Mouse (Mus musculus): ENCODE results near the gene Cldnd2. TPM values are rescaled to one million over a fixed set of nuclear protein-coding genes. Genes with fewer than 3 reads are reported as not detected.

The Cldnd2 gene
- not detected in 2 replicates for polyA plus RNA-seq (2012; rRNA removed)

DNA sequence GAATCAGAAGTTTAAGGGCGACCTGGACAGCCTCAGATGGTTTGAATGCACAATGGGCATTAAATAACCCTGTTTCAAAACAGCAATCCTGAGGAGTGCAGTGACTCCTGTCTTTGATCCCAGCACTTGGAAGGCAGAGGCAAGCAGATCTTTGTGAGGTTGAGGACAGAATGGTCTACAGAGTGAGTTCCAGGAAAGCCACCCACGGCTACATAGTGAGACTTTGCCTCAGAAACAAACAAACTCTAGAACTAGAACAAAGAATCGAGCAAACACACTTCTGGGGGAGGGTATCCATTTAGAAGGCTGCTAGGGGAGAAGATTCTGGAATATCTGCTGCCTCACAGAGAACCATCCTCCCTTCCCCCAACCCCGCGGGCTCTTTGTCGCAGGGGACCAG is at the start of gene Cldnd2:
TSS of gene Cldnd2 (plus strand) at position 301 of the 400 bp plus-strand sequence.

DNA sequence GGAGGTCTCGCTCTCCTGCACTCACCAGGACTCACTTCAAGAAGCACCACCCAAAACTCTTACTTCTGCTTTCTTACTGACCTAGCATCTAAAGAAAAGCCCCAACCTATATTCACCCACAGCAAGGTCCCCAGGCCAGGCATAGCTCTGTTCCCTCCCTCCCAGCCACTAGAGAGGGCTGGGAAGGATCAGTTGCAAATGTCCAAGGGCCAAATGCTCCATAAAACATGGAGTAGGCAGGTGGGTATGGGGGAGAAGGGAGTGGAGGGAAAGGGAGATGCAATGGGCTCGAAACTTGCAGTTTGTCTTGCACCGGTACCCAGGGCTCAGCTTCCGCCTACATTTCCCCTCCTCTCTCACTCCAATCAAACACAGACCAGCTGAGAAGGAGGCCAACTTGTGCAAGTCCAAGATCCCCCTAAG is 32.4 kb upstream of the Cldnd2 start, which contains the start of gene Siglecg:
TSS of gene Siglecg (plus strand) at position 74 of the 423 bp plus-strand sequence.

DNA sequence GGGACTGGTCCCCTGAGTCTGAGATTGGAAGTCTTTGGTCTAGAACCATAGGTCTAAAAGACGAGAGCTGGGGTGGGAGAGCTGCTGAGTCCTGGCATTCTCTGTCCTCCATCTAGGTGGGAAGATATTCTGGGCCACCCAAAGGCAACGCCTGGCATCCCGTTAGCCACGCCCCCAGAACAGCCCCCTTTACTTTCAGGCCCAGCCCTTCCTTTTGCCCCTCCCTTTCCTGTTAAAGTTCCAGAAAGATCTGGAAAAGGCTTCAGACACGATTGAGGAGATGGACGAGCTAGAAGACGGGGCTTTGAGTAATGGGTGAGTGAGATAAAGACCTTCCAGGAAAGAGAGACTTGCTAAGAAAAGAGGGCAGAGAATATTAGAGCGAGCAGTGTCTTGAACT is 13.2 kb upstream of the Cldnd2 start, which contains the start of gene Lim2:
TSS of gene Lim2 (plus strand) at position 265 of the 400 bp plus-strand sequence.

DNA sequence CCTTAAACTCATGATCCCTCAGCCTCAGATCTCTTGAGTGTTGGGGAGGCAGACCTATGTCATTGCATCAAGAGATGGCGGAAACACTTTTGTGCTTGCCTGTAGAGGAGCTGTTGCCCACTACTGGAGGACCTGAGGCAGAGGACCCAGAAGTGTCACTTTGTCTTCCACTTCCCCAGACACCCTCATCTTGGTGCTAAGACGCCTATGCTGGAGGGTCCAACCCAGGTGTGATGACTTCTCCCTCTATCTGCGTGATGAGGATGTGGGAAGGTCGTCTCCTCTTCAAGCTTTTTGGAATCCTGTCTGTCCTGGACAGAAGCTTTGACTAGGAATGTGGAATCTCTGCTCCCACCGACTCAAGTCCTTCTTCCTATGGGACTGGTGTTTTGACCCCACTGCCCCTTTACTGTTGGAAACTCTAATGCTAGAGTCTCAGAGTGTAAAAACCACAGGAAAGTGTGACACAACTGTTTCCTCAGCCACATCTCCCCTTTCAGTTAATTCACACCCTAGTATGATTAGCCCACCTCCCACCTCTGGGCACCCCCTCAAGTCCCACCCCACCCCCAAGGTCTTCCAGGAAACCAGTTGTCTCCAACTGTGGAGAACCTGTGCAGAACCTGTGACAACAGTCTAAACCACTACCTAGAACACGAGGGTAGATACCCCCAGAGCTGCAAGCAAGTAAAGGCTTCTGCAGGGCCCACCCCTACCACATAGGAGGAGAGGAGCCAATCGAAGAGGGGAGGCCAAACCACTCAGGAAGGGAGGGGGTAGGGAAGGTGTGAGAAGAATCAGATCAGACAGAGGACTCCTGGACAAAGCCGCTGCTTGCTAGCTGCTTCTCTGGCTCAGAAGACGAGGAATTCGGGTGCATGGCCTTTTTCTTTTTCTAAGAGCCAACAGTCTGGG is 4.0 kb upstream of the Cldnd2 start, which contains the start of gene Nkg7:
TSS of gene Nkg7 (plus strand) at position 733 of the 915 bp plus-strand sequence.

DNA sequence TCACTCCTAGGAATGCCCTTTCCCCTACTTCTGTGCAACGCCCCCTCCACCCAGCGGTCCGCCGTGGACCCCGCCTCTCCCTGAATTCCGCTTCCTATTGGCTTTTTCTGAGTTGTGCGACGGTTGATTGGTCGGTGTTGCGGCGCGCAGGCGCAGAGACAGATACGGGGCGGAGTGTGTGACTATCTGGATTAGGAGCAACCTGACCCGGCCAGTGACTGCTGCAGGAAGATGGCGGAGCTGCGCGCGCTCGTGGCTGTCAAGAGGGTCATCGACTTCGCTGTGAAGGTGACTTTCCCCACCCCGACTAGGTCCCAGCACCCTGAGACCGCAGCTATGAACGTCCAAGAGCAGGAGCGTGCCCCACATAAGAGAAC is 3.3 kb downstream of the Cldnd2 start, which contains the start of the genes Etfb and Gm45233:
TSS of gene Etfb (plus strand) at position 167 of the 377 bp plus-strand sequence.
TSS of gene Gm45233 (plus strand) at position 212 of the 377 bp plus-strand sequence.

DNA sequence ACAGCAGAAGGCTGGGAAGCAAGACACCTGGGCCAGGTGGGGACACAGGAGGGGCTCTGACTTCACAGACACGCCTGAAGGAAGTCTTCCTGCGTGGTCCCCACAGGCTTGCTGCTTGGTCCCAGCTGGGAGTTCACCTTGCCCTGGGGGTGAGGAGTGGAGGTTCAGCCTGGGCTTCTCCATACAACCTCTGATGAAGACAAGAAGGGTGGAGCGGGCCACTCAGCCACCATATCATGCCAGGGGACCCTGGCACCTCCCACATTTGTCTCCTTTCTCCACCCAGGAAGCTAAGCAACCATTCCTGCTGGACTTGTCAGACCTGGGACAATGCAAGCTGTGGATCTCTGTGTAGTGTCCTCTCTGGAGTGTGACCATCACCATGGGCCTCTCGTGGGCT is 22.3 kb downstream of the Cldnd2 start, which contains the start of gene Vsig10l:
TSS of gene Vsig10l (plus strand) at position 301 of the 400 bp plus-strand sequence.

DNA sequence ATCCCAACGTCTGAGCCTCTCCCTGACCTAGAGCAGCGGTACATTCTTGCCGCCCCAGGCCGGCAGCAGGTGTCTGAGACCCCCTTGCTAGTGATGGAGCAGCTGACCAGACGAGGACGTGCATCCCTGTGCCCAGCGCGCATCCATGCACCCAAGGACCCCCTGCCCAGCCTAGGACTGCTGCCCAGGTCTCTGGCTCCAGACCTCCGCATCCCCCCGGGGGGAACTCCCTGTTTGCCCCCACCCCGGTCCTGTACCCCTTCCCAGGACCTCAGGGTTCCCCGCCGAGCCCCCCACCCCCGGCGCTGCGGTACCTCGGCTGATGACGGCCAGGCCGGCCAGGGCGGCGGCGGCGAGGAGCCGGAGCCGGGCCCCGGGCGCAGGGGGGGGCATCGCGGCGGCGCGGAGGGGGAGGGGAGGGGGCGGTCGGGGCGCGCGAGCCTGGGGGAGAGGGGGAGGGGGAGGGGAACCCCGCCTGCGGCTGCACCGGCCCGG is 49.1 kb downstream of the Cldnd2 start, which contains the start of gene Iglon5:
TSS of gene Iglon5 (minus strand) at position 445 of the 495 bp plus-strand sequence.

Other genes starting within 250 kb of the Cldnd2 start
- 3.4 and 4.5 TPM in 2 replicates for gene Zfp715, start 127.5 kb upstream of the Cldnd2 start, polyA plus RNA-seq (2012; rRNA removed)
- 1.8 and 2.6 TPM in 2 replicates for gene Siglecf, start 89.4 kb upstream of the Cldnd2 start, polyA plus RNA-seq (2012; rRNA removed)
- 0.63 and 0.76 TPM in 2 replicates for gene Siglecg, start 32.6 kb upstream of the Cldnd2 start, polyA plus RNA-seq (2012; rRNA removed)
- gene Lim2, start 13.1 kb upstream of the Cldnd2 start, polyA plus RNA-seq (2012; rRNA removed) = 0.03 and 0.06 TPM in 2 replicates
- gene Nkg7, start 3.7 kb upstream of the Cldnd2 start, polyA plus RNA-seq (2012; rRNA removed) = 2.4 and 4.1 TPM in 2 replicates
- 127 and 139 TPM in 2 replicates for gene Etfb, start 3.3 kb downstream of the Cldnd2 start, polyA plus RNA-seq (2012; rRNA removed)
- gene Gm45233, start 3.3 kb downstream of the Cldnd2 start, polyA plus RNA-seq (2012; rRNA removed) = 0.12 and 0.28 TPM in 2 replicates
- gene Vsig10l, start 22.4 kb downstream of the Cldnd2 start, polyA plus RNA-seq (2012; rRNA removed) = 0.43 and 0.80 TPM in 2 replicates
- gene Iglon5, start 49.3 kb downstream of the Cldnd2 start, polyA plus RNA-seq (2012; rRNA removed) = 0.03 and 0.09 TPM in 2 replicates
- gene 4931406B18Rik, start 65.2 kb downstream of the Cldnd2 start, polyA plus RNA-seq (2012; rRNA removed) = not detected in 2 replicates
- 0.93 and 1.2 TPM in 2 replicates for gene Cd33, start 103.6 kb downstream of the Cldnd2 start, polyA plus RNA-seq (2012; rRNA removed)
- 0.29 and 0.36 TPM in 2 replicates for gene Zfp658, start 121.5 kb downstream of the Cldnd2 start, polyA plus RNA-seq (2012; rRNA removed)
- gene Zfp719, start 138.8 kb downstream of the Cldnd2 start, polyA plus RNA-seq (2012; rRNA removed) = 0.72 and 0.96 TPM in 2 replicates
- gene Zfp819, start 166.4 kb downstream of the Cldnd2 start, polyA plus RNA-seq (2012; rRNA removed) = 0.02 TPM in 1 of 2 replicates, not detected in the other
- gene Ceacam18, start 193.9 kb downstream of the Cldnd2 start, polyA plus RNA-seq (2012; rRNA removed) = not detected in 2 replicates
- gene Siglece, start 219.4 kb downstream of the Cldnd2 start, polyA plus RNA-seq (2012; rRNA removed) = 1.2 and 2.0 TPM in 2 replicates
- 2.7 and 3.1 TPM in 2 replicates for gene Ctu1, start 231.2 kb downstream of the Cldnd2 start, polyA plus RNA-seq (2012; rRNA removed)
- gene Klk14, start 249.6 kb downstream of the Cldnd2 start, polyA plus RNA-seq (2012; rRNA removed) = 0.03 TPM in 2 replicates